Mouse (Mus musculus): ENCODE measurements around the gene Nckap5.

DNA sequence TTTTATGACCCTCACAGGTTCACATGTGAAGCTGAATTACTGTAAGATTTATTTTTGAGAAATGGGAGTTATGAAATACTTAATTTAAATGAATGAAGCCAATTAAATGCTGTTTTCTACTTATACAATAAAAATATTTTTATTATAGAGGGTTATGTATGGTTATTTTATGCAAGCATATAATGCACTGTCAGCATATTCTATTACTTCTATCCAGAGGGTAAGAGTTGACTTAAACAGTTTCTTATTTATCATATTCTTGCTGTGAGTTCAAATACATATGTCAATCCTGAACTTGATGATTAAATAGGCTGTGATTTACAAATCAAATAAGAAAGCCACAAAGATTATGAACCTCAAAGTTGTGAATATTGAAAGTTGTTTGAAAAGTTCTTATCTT lies 633.7 kb downstream of the Nckap5 start:
- TF ChIP-seq TCF12 (IDR thresholded peaks at IDR 0.05; ENCODE audit: insufficient read depth, poor library complexity, severe bottlenecking) = no peak
- no peak for TF ChIP-seq MYOG (IDR thresholded peaks at IDR 0.05; ENCODE audit: control insufficient read depth in 1 of 3, insufficient read depth in 1 of 3, insufficient read length in 2 of 3, low read depth in 2 of 3)
- no peak for TF ChIP-seq POLR2A (IDR thresholded peaks at IDR 0.05; ENCODE audit: insufficient read length, low read depth)
- TF ChIP-seq USF1 (IDR thresholded peaks at IDR 0.05; ENCODE audit: low read depth) = no peak
- TF ChIP-seq CEBPB (IDR thresholded peaks at IDR 0.05; ENCODE audit: insufficient read depth, poor library complexity, severe bottlenecking) = no peak
- no peak for TF ChIP-seq MAX (IDR thresholded peaks at IDR 0.05; ENCODE audit: low read depth)
- TF ChIP-seq POLR2AphosphoS2 (IDR thresholded peaks at IDR 0.05; ENCODE audit: insufficient read length, low read depth) = no peak
- TF ChIP-seq TCF3 (IDR thresholded peaks at IDR 0.05; ENCODE audit: insufficient read length, low read depth) = no peak
- no peak for TF ChIP-seq E2F4 (IDR thresholded peaks at IDR 0.05; ENCODE audit: insufficient read depth)
- no peak for TF ChIP-seq REST (IDR thresholded peaks at IDR 0.05; ENCODE audit: insufficient read depth, insufficient read length)

Measured in myocyte (in vitro differentiated cells).